8 mouse cellular contexts compared by ENCODE assay signal in genomic region chr9:103201561-103202260, GRCm38 (mm10). TPM values are rescaled to one million over a fixed set of nuclear protein-coding genes. Genes with fewer than 3 reads are reported as not detected.
DNase-seq lines count a peak whose midpoint lies in the region; ATAC-seq and TF ChIP-seq lines count a peak whose summit lies in the region.

Srprb (minus strand) TSS chr9:103202137.

- TF ChIP-seq CTCF in lung, postnatal 0 days (IDR thresholded peaks at IDR 0.05), result no peak; the same call in 1 of the 2 replicates

- ATAC-seq in frontal cortex, adult (ENCODE audit: low TSS enrichment), result peak; percentile 100
- peak; percentile 100 for ATAC-seq in lung, postnatal 0 days

- 1% methylated on average over 45 of the region's 45 CpGs for WGBS in hindbrain, embryonic 10.5 days
- under 1% methylated on average over 44 of the region's 45 CpGs for WGBS in lung, postnatal 0 days

- no peak for TF ChIP-seq EP300 in lung, postnatal 0 days (IDR thresholded peaks at IDR 0.05)

- H3K27me3 ChIP-seq in hindbrain, embryonic 10.5 days (ENCODE audit: insufficient read depth, poor library complexity, severe bottlenecking), result no peaks in the 10 kb centered on the region
- H3K27me3 ChIP-seq in lung, postnatal 0 days (replicated peaks; ENCODE audit: insufficient read depth, low read length), result no peaks in the 10 kb centered on the region

- peak within 1 kb of the TSS; percentile 76 for H3K9ac ChIP-seq in lung, postnatal 0 days (replicated peaks; ENCODE audit: low read depth)

- peaks cover 35% of the 10 kb centered on the region for H3K36me3 ChIP-seq in hindbrain, embryonic 10.5 days
- H3K36me3 ChIP-seq in lung, postnatal 0 days (ENCODE audit: insufficient read depth, low read length), result peaks cover 17% of the 10 kb centered on the region

- peak; percentile 91 for DNase-seq in MN1 (ENCODE audit: low spot score)
- peak; percentile 93 for DNase-seq in cerebellum, adult 9-10 months
- peak; percentile 90 for DNase-seq in hindbrain, embryonic 10.5 days (ENCODE audit: low spot score)
- DNase-seq in layer of hippocampus, adult 9-11 months, result peak; percentile 92
- peak; percentile 96 for DNase-seq in lung, postnatal 0 days (ENCODE audit: low spot score)
- peak; percentile 88 for DNase-seq in ovary, postnatal 14 days (ENCODE audit: low spot score)
- peak; percentile 96 for DNase-seq in thymus, postnatal 14 days

- no peaks in the 10 kb centered on the region for H3K9me3 ChIP-seq in hindbrain, embryonic 10.5 days
- H3K9me3 ChIP-seq in lung, postnatal 0 days (ENCODE audit: low read length), result no peaks in the 10 kb centered on the region

- peaks cover 5% of the 10 kb centered on the region for H3K4me1 ChIP-seq in hindbrain, embryonic 10.5 days (replicated peaks)
- no peaks in the 10 kb centered on the region for H3K4me1 ChIP-seq in lung, postnatal 0 days (ENCODE audit: insufficient read depth, low read depth, low read length)

- H3K4me2 ChIP-seq in lung, postnatal 0 days (replicated peaks; ENCODE audit: low read depth, low read length), result peak within 1 kb of the TSS; percentile 78

- H3K4me3 ChIP-seq in hindbrain, embryonic 10.5 days, result peak within 1 kb of the TSS; percentile 78
- H3K4me3 ChIP-seq in lung, postnatal 0 days (ENCODE audit: low read depth, low read length), result peak within 1 kb of the TSS; percentile 82

- H3K27ac ChIP-seq in hindbrain, embryonic 10.5 days, result peak within 1 kb of the TSS; percentile 93
- H3K27ac ChIP-seq in lung, postnatal 0 days (ENCODE audit: low read length), result peak within 1 kb of the TSS; percentile 80

RNA-seq across cellular contexts. Expression of gene Srprb, which starts in this region (rescaled TPM):
- polyA plus RNA-seq in hindbrain, embryonic 10.5 days (2016; fragmentation: Nextera tagmentation; extraction: Ambion mirVana), result 62.0 and 69.7 TPM in 2 replicates
- 39.4 and 40.5 TPM in 2 replicates for polyA plus RNA-seq in lung, postnatal 0 days (2015; fragmentation: Nextera tagmentation; extraction: Ambion mirVana)

Comparison
In these comparisons a context has a peak if more than half of its experiments do, and no peak if none do; other contexts are left out.
1. Peak in every context shown above with its lines: DNase-seq, ATAC-seq, H3K4me3 ChIP-seq and H3K27ac ChIP-seq.